In genomic region chr19:57039258-57039657, GRCm38 (mm10) we compare ENCODE assay signal across 8 mouse cellular contexts. TPM values are rescaled to one million over a fixed set of nuclear protein-coding genes. Genes with fewer than 3 reads are reported as not detected.
DNase-seq lines count a peak whose midpoint lies in the region; ATAC-seq and TF ChIP-seq lines count a peak whose summit lies in the region.

No protein-coding gene starts in this region.

- no peak overlapping the region for H3K4me2 ChIP-seq in hindbrain, postnatal 0 days (ENCODE audit: low read depth, low read length)
- H3K4me2 ChIP-seq in midbrain, embryonic 11.5 days, result no peak overlapping the region

- H3K4me3 ChIP-seq in E14TG2a.4 (replicated peaks; ENCODE audit: low read length), result no peak overlapping the region
- H3K4me3 ChIP-seq in hindbrain, postnatal 0 days (ENCODE audit: low read length), result no peak overlapping the region
- H3K4me3 ChIP-seq in midbrain, embryonic 11.5 days (ENCODE audit: low read depth, low read length), result no peak overlapping the region

- 74% methylated on average over 6 of the region's 6 CpGs for WGBS in hindbrain, postnatal 0 days
- WGBS in midbrain, embryonic 11.5 days, result 60% methylated on average over 6 of the region's 6 CpGs

- no peaks in the 10 kb centered on the region for H3K9me3 ChIP-seq in E14TG2a.4 (ENCODE audit: low read length)
- H3K9me3 ChIP-seq in hindbrain, postnatal 0 days (ENCODE audit: low read length), result no peaks in the 10 kb centered on the region
- H3K9me3 ChIP-seq in midbrain, embryonic 11.5 days (ENCODE audit: control insufficient read depth, low read length), result no peaks in the 10 kb centered on the region

- no peaks in the 10 kb centered on the region for H3K4me1 ChIP-seq in E14TG2a.4 (replicated peaks; ENCODE audit: low read depth, low read length)
- H3K4me1 ChIP-seq in hindbrain, postnatal 0 days (ENCODE audit: insufficient read depth, low read length), result no peaks in the 10 kb centered on the region
- no peaks in the 10 kb centered on the region for H3K4me1 ChIP-seq in midbrain, embryonic 11.5 days (ENCODE audit: control insufficient read depth, insufficient read depth, low read length)

- no peaks in the 10 kb centered on the region for H3K36me3 ChIP-seq in E14TG2a.4 (ENCODE audit: insufficient read depth, low read length)
- peaks cover 16% of the 10 kb centered on the region; the same call in 1 of the 2 replicates for H3K36me3 ChIP-seq in hindbrain, postnatal 0 days (ENCODE audit: insufficient read depth, low read length)
- no peaks in the 10 kb centered on the region for H3K36me3 ChIP-seq in midbrain, embryonic 11.5 days (ENCODE audit: control insufficient read depth, insufficient read depth, low read length)

- TF ChIP-seq CTCF in E14TG2a.4 (conservative IDR thresholded peaks at IDR 0.05; ENCODE audit: low read length), result peak; percentile 46
- peak; percentile 78 for TF ChIP-seq CTCF in hindbrain, postnatal 0 days (IDR thresholded peaks at IDR 0.05; ENCODE audit: low read depth)

- H3K9ac ChIP-seq in hindbrain, postnatal 0 days (replicated peaks; ENCODE audit: low read length), result no peak overlapping the region
- H3K9ac ChIP-seq in midbrain, embryonic 11.5 days (ENCODE audit: low read length), result no peak overlapping the region

- DNase-seq in kidney, adult 9 months, result peak; percentile 28
- no peak for DNase-seq in kidney, adult 11 months
- DNase-seq in A20 (ENCODE audit: low read depth, low spot score), result peak; percentile 46
- peak; percentile 78 for DNase-seq in hindbrain, postnatal 0 days (ENCODE audit: low spot score)
- no peak for DNase-seq in urinary bladder, postnatal 10 days (ENCODE audit: low spot score)
- no peak for DNase-seq in midbrain, embryonic 11.5 days (ENCODE audit: low spot score, missing footprints)
- no peak for DNase-seq in heart, adult 8-10 months (ENCODE audit: low spot score)

- 0 out of 2 replicates have a peak, but pooled peaks cover under 1% of the 10 kb centered on the region for H3K27me3 ChIP-seq in E14TG2a.4 (ENCODE audit: insufficient read depth, low read length)
- H3K27me3 ChIP-seq in hindbrain, postnatal 0 days (ENCODE audit: insufficient read depth, low read length), result no peaks in the 10 kb centered on the region
- H3K27me3 ChIP-seq in midbrain, embryonic 11.5 days (ENCODE audit: control insufficient read depth, insufficient read depth, low read length), result no peaks in the 10 kb centered on the region

- H3K27ac ChIP-seq in hindbrain, postnatal 0 days, result no peak overlapping the region
- no peak overlapping the region for H3K27ac ChIP-seq in midbrain, embryonic 11.5 days (ENCODE audit: low read depth, low read length)

- 0 out of 2 replicates have a peak, but pooled peaks have one; percentile 32 for ATAC-seq in hindbrain, postnatal 0 days
- ATAC-seq in midbrain, embryonic 11.5 days (ENCODE audit: low FRiP score), result no peak

RNA-seq across cellular contexts. Expression of gene Afap1l2, which starts 31.2 kb away (rescaled TPM):
- 20.8 and 22.7 TPM in 2 replicates for total RNA-seq in hindbrain, postnatal 0 days (2014; rRNA removed)
- 12.3 and 12.9 TPM in 2 replicates for polyA plus RNA-seq in hindbrain, postnatal 0 days (2015; fragmentation: Nextera tagmentation; extraction: Ambion mirVana)
- polyA plus RNA-seq in midbrain, embryonic 11.5 days (2014; fragmentation: Nextera tagmentation; extraction: Ambion mirVana), result 3.0 and 3.5 TPM in 2 replicates
- 1 to 10 TPM; 2.8 to 4.4 (median 3.5) TPM for total RNA-seq in heart, adult 8-10 months (2022)

Comparison
In these comparisons a context has a peak if more than half of its experiments do, and no peak if none do; other contexts are left out.
1. DNase-seq: peak in kidney, adult 9 months (single experiment), A20 (single experiment) and hindbrain, postnatal 0 days (single experiment); none in kidney, adult 11 months (single experiment), urinary bladder, postnatal 10 days (single experiment), midbrain, embryonic 11.5 days (single experiment) and heart, adult 8-10 months (single experiment).